Mouse (Mus musculus) retina, postnatal 7 days (tissue): ENCODE measurements around the gene Kprp.
"Not testable (repeated sequence)": the region's sequence is repeated elsewhere in the genome, so short reads cannot be mapped to it uniquely, and the experiment has no call there.

ENCODE experiments used
- DNase-seq: peaks from one replicate; pipeline ENCODE4 v3.0.0-alpha.2; 2012; ENCODE audit warnings: low read depth, low spot score

Gene Kprp

GRCm38 (mm10) chr3:92827108-92827507, at the start of gene Kprp:
TSS of gene Kprp (minus strand) at chr3:92827247.
- DNase-seq, result no peak

DNA sequence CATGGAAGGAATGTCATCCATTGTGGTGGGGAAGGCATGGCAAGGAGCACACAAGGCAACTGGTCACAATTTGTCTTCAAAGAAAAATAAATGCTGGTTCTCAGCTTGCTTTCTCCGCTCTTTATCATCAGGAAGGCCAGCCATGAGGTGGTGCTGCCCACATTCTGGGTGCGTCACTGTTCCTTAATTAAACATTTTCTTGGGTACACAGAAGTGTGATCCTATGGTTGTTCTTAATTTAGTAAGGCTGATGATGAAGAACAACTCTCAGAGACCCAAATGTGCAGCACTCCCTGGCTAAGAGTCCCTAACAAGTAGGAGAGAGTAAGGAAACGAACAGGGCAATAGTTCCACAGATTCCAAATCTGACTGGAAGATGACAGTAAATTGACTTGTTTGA, 47.1 kb upstream of the Kprp start:
- no peak for DNase-seq

DNA sequence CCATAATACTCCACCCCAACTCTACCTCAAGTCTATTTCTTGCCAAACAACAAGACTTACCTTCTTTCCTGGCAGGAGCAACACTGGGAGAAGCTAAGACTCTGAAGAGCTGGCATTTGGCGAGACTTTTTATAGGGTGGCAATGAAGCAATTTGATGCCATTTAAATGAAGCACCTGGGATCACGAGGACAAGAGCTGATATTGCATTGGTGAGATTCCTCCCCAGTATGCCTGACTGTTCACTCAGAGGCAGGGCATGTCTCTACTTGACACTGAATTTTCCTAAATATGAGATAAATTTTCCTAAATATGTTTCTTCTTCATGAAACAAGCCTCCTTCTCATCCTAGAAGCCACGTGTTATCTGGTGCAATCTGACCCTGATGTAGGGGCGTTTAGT, 43.1 kb upstream of the Kprp start, which contains the start of gene 2310050C09Rik:
2310050C09Rik (minus strand) TSS at position 101 of the 400 bp plus-strand sequence.
- no peak for DNase-seq

DNA sequence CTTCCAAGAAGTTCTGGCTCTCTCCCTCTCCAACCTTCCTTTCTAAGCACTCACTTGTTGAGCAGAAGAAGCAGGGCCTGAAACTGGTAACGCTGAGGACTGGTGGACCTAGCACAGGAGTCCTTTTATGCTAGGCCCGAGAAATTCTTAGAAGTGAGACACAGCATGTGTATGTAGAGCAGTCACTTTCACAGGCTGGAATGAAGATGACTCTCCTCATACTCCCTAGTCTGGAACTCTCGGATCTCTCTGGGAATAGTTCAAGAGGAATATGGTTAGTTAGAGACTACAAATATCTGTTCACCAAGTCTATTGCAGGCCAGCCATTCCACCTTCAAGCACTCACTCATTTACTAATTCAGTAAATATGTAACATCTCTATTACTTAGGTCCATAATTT, 24.1 kb upstream of the Kprp start, which contains the start of gene Lce1l:
Lce1l (minus strand) TSS at position 101 of the 400 bp plus-strand sequence.
- DNase-seq, result no peak

DNA sequence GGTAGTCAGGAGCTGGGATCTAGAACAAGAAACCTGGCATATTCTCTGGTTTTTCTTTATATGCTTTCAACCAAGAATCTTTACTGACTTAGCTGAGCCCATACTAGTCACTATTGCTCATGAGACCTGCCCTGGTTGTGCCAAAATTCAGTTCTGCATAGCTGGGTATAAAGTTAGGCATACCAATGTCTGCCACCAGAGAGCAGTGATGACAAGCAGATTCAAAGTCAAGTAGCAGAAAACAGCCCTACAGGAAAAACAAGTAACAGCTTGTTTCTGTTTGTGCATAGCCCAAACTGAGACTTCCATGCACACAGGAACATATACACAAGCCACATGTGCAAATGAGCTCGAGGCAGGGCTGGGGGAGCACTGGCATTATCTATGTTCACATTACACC, 1.2 kb downstream of the Kprp start:
- DNase-seq, result no peak

DNA sequence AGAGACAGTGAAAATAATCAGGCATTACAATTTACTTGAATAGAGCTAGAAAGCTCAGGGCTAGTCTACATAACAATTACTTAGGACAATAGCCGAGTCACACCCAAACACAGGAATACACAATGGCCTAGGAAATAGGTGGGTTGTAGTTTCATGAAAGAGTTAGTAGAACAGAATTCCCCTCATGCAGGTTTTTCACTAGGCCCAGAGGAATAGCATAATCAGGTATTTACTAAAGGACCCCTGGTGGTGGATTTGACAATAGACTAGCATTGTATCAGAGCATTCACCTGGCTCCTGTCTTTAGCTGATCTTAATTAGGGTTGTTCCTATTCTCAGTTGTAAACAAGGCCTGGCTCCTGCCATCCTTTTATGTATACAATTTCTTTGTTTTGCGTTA, 11.0 kb downstream of the Kprp start:
- DNase-seq, result not testable (repeated sequence)

- no peak for DNase-seq
Measured at GRCm38 (mm10) chr3:92815581-92815980, 11.5 kb downstream of the Kprp start.

DNA sequence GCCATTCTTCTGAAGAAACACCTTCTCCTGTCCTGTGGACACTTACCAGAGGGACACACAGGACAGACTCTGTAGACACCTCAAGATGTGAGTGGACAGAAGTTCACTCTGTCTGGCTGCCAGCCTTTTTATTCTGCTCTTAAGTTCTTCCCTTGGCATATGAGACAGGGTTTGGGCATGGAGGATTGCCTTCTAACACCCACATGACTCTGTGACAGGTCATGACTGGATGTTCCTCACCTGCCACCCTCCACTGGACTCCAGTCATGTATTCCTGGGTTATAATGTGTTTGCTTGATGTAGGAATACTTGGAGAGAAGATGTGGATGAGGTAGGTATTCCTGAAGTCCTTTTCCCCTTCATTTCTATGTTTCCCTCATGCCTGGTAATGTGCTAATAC, 19.3 kb downstream of the Kprp start, which contains the start of gene Lce1k:
Lce1k (minus strand) TSS at position 101 of the 400 bp plus-strand sequence.
- DNase-seq, result no peak

- DNase-seq, result no peak
Measured at GRCm38 (mm10) chr3:92790414-92790813, 36.6 kb downstream of the Kprp start, which contains the start of gene Lce1j. TSS of gene Lce1j (minus strand) at chr3:92790514.

DNA sequence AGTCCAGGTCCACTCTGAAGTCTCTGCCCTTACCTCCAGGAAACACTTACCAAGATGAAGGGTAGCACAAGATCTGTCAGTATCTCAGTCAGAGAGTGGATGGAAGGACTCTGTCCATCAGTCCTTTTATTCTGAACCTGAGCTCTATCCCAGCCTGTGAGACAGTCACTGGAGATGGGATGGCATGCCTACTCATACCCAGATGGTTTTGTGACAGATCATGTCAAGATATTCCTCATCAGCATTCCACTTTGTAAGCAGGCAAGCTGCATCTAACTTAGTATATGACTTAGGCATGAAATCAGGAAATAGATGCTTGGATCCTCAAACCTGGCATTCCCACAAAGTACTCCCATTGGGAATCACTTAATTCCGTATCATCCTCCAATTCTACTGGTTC, 48.2 kb downstream of the Kprp start, which contains the start of gene Lce1i:
Lce1i (minus strand) TSS at position 101 of the 400 bp plus-strand sequence.
- DNase-seq, result no peak
